Mouse (Mus musculus) lung, postnatal 0 days (tissue): Measurements from ENCODE around the gene Gfod2. TPM values are rescaled to one million over a fixed set of nuclear protein-coding genes. Genes with fewer than 3 reads are reported as not detected.

Experiments
- ATAC-seq: fragments of 200-750 bp; cut with Nextera tagmentation; 2 replicates; pipeline ENCODE4 v1.8.0; 2017; ENCODE audit warnings: moderate library complexity
- DNase-seq: peaks from one replicate; pipeline ENCODE4 v3.0.0-alpha.2; 2016; ENCODE audit warnings: low spot score
- H3K27ac ChIP-seq: fragments of 300-500 bp; sonication (generic); 2 replicates; pipeline ENCODE4 v1.5.1; 2014; ENCODE audit warnings: antibody characterized with exemption, mild to moderate bottlenecking, low read length, mixed read lengths
- H3K27me3 ChIP-seq: fragments of 300-500 bp; sonication (generic); replicated peaks from 2 replicates; pipeline ENCODE4 v1.6.1; 2014; ENCODE audit warnings: low read length, mixed read lengths; ENCODE audit not compliant: insufficient read depth
- H3K36me3 ChIP-seq: fragments of 300-500 bp; sonication (generic); 2 replicates; pipeline ENCODE4 v1.6.1; 2014; ENCODE audit warnings: low read length, mixed read lengths; ENCODE audit not compliant: insufficient read depth
- H3K4me1 ChIP-seq: fragments of 300-500 bp; sonication (generic); 2 replicates; pipeline ENCODE4 v1.6.1; 2014; ENCODE audit warnings: antibody characterized with exemption, low read depth, low read length, mixed read lengths; ENCODE audit not compliant: insufficient read depth
- H3K4me2 ChIP-seq: fragments of 300-500 bp; sonication (generic); replicated peaks from 2 replicates; pipeline ENCODE4 v1.6.1; 2014; ENCODE audit warnings: low read depth, mild to moderate bottlenecking, low read length, moderate library complexity, mixed read lengths
- H3K4me3 ChIP-seq: fragments of 300-500 bp; sonication (generic); 2 replicates; pipeline ENCODE4 v1.5.1; 2014; ENCODE audit warnings: low read depth, low read length
- H3K9ac ChIP-seq: fragments of 300-500 bp; sonication (generic); replicated peaks from 2 replicates; pipeline ENCODE4 v1.6.1; 2014; ENCODE audit warnings: low read depth, mild to moderate bottlenecking
- H3K9me3 ChIP-seq: fragments of 300-500 bp; sonication (generic); 2 replicates; pipeline ENCODE4 v1.6.1; 2016; ENCODE audit warnings: low read length, mixed read lengths
- CTCF ChIP-seq: IDR thresholded peaks from 2 replicates; pipeline ENCODE4 v1.5.1; 2016; ENCODE audit warnings: antibody characterized with exemption, mild to moderate bottlenecking
- EP300 ChIP-seq: IDR thresholded peaks from 2 replicates; pipeline ENCODE4 v1.6.1; 2016; ENCODE audit warnings: antibody characterized with exemption, mild to moderate bottlenecking, control low read depth
- WGBS: fragments of 180-500 bp; shearing (Covaris S2); extraction: QIAGEN DNeasy Blood & Tissue Kit; methylation state at CpG from one replicate; pipeline ENCODE4 v1.1.7; 2014; 5-methylcytosine and 5-hydroxymethylcytosine counted together
- polyA plus RNA-seq: library from polyadenylated mRNA; unstranded; fragments of >200 nt; fragmentation: Nextera tagmentation; extraction: Ambion mirVana; gene quantifications from 2 replicates; pipeline ENCODE4 v1.2.1, GENCODE M21; 2015

Gfod2 gene
- polyA plus RNA-seq, 1 experiment from 2014 or later: 19.5 TPM

DNA sequence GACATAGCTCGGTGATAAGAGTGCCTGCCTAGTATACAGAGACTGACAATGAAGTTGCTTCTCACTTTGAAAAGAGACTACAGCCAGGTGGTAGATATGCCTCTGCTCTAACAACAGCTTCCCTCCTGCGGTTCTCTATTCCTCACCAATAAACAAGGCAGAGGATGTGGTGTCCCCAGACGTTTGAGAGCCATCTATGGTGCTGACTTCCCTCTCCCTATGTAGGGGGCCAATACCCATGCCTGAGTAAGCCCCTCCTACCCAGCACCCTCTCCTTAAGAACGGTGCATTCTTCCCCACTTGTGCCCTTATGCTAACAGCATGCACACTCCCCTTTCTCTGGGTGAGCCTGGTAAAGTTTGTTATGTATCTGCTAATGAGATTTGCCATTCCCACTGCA is 30.5 kb upstream of the Gfod2 start:
- TF ChIP-seq EP300 (no peak), CTCF (no peak)
- Histone ChIP-seq H3K27me3 (no peaks in the 10 kb centered on the region), H3K9me3 (no peaks in the 10 kb centered on the region), H3K27ac (no peak overlapping the region), H3K9ac (no peak overlapping the region), H3K4me2 (no peak overlapping the region), H3K36me3 (0 out of 2 replicates have a peak, but pooled peaks cover under 1% of the 10 kb centered on the region), H3K4me3 (no peak overlapping the region), H3K4me1 (no peaks in the 10 kb centered on the region)
- DNase-seq (no peak), ATAC-seq (no peak)
- 43% methylated on average over 4 of the region's 4 CpGs for WGBS

DNA sequence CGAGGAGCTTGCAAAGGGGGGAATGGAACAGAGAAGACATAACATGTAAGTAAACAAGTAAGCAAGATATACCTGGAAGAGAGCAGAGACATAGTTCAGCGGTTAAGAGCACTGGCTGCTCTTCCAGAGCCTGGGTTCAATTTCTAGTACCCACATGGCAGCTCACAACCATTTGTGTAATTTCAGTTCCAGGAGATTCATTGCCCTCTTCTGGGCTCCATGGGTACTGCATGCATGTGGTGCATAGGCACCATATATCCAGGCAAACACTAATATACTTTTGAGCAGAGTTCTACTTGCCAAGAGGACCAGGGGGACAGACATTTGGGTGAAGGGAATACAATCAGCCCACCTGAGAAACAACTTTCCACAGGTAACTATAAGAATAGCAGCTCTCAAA is 29.8 kb upstream of the Gfod2 start:
- Histone ChIP-seq H3K4me1 (no peaks in the 10 kb centered on the region), H3K27me3 (no peaks in the 10 kb centered on the region), H3K36me3 (0 out of 2 replicates have a peak, but pooled peaks cover 4% of the 10 kb centered on the region), H3K27ac (no peak overlapping the region), H3K4me2 (no peak overlapping the region), H3K9ac (no peak overlapping the region), H3K9me3 (no peaks in the 10 kb centered on the region), H3K4me3 (no peak overlapping the region)
- TF ChIP-seq CTCF: peak; percentile 83
- TF ChIP-seq EP300: no peak
- DNase-seq (peak; percentile 52), ATAC-seq (no peak)
- WGBS: 92% methylated on average over 2 of the region's 2 CpGs

DNA sequence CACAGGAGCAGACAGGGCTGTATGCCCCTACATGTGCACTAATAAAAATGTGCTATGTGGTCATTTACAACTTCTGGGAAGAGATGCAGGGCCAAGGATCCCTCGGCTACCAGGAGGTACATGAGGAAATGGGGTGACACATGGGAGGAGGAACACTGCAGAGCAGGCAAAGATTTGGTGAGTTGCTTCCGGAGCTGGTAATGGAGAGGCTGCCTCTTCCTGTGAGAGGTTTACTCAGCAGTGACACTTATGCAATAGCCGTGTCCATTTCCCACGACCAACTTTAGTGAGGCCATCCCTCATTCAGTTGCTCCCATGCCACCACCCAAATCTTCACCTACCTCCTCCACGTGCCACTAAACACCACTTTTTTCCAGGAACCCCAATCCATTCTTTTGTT is 21.8 kb upstream of the Gfod2 start:
- Histone ChIP-seq H3K4me3 (no peak overlapping the region), H3K4me1 (no peaks in the 10 kb centered on the region), H3K36me3 (peaks cover 29% of the 10 kb centered on the region), H3K4me2 (no peak overlapping the region), H3K9ac (no peak overlapping the region), H3K27me3 (no peaks in the 10 kb centered on the region), H3K9me3 (no peaks in the 10 kb centered on the region), H3K27ac (no peak overlapping the region)
- 73% methylated on average over 5 of the region's 5 CpGs for WGBS
- ATAC-seq (no peak), DNase-seq (no peak)
- TF ChIP-seq CTCF: no peak
- no peak for TF ChIP-seq EP300

DNA sequence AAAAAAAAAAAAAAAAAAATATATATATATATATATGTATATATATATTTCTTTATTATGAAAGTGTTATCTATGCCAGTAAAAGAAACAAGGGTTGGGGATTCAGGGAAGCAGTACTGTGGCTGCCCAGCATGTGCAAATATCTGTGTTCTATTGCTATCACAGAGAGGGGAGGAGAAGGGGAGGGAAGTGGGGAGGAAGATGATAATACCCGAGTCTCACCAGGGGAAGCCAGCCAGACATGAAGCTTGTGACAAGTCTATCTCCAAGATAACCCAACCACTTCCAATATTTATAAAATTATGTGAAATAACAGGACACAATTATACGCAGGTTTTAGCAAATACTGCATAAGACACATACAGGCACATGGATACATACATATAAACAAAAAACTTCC is 19.4 kb upstream of the Gfod2 start:
- DNase-seq (no peak), ATAC-seq (no peak)
- Histone ChIP-seq H3K4me2 (no peak overlapping the region), H3K36me3 (peaks cover 44% of the 10 kb centered on the region), H3K4me1 (no peaks in the 10 kb centered on the region), H3K27me3 (no peaks in the 10 kb centered on the region), H3K27ac (no peak overlapping the region), H3K9me3 (no peaks in the 10 kb centered on the region), H3K4me3 (no peak overlapping the region), H3K9ac (no peak overlapping the region)
- WGBS: 75% methylated on average over 2 of the region's 2 CpGs
- TF ChIP-seq EP300: no peak
- TF ChIP-seq CTCF: no peak

DNA sequence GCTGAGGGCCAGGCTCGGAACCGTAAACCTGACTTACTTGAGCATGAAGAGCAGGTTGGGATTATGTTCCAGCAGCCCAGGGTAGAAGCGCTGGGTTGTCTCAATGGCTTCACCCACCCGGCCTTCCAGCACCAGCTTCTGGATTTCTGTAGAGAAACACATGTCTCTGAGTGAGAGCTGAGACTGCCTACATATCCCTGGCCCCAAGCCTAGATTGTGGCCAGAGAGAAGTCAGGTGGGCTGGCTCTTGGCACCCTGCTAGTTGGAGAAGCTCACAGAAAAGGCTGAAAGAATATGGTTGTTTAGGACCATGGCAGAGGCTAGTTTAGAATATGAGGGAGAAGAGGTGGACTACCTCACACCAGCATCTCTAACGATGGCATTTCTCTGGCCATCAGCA is 16.0 kb upstream of the Gfod2 start:
- peaks cover 61% of the 10 kb centered on the region for H3K36me3 ChIP-seq

DNA sequence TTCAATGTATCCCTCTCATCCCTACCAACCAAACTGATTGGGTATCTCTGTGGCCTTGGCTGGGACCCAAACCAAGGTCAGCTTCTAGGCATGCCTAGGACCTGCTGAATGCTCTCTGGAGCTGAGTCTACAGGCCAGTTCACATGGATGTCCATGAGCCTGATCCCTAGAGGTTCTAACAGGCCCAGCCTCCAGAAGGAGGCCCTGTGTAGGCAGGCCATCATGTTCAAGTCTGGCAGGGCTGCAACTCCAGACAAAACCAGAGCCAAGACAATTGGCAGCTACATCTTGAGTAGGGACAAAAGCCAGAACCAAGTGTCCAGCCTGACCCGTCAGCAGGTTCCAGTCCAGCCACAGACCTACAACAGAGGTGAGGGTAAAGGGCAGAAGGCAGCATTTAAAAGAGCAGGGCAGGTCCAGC is 15.0 kb upstream of the Gfod2 start:
- H3K4me1 ChIP-seq: no peaks in the 10 kb centered on the region
- no peaks in the 10 kb centered on the region for H3K27me3 ChIP-seq
- no peak for TF ChIP-seq CTCF
- no peak for TF ChIP-seq EP300
- no peak overlapping the region for H3K4me3 ChIP-seq
- no peak overlapping the region for H3K4me2 ChIP-seq
- H3K9me3 ChIP-seq: no peaks in the 10 kb centered on the region
- DNase-seq (no peak), ATAC-seq (no peak)
- H3K27ac ChIP-seq: no peak overlapping the region
- WGBS: 79% methylated on average over 1 of the region's 1 CpGs
- H3K9ac ChIP-seq: no peak overlapping the region
- H3K36me3 ChIP-seq: peaks cover 62% of the 10 kb centered on the region

More for the DNA sequence above, 16.0 kb upstream of the Gfod2 start:
- no peak overlapping the region for H3K9ac ChIP-seq
- H3K4me2 ChIP-seq: no peak overlapping the region
- DNase-seq: no peak
- H3K9me3 ChIP-seq: no peaks in the 10 kb centered on the region
- 99% methylated on average over 5 of the region's 5 CpGs for WGBS
- ATAC-seq: no peak
- no peaks in the 10 kb centered on the region for H3K27me3 ChIP-seq
- no peaks in the 10 kb centered on the region for H3K4me1 ChIP-seq
- TF ChIP-seq EP300 (no peak), CTCF (no peak)
- H3K27ac ChIP-seq: no peak overlapping the region
- no peak overlapping the region for H3K4me3 ChIP-seq
